In genomic region chr2:174128926-174129325, GRCm38 (mm10) we compare ENCODE assay signal across 16 mouse cellular contexts. TPM values are rescaled to one million over a fixed set of nuclear protein-coding genes. Genes with fewer than 3 reads are reported as not detected.
DNase-seq lines count a peak whose midpoint lies in the region; ATAC-seq lines count a peak whose summit lies in the region.
"Had no signal": no experiment of that assay in that cellular context is flagged by ENCODE, and none has a peak within 500 bp of the region (broad histone marks: within the 10 kb centered on the region; RNA-seq: fewer than 3 reads in every experiment).

No protein-coding gene starts in this region.

- no peak overlapping the region for H3K27ac ChIP-seq in heart, embryonic 10.5 days
- no peak overlapping the region for H3K27ac ChIP-seq in midbrain, embryonic 11.5 days (ENCODE audit: low read depth, low read length)
- no peak overlapping the region for H3K27ac ChIP-seq in midbrain, embryonic 16.5 days (ENCODE audit: low read length)

- DNase-seq in heart, adult 11 months, result peak; percentile 82
- no peak for DNase-seq in heart, embryonic 10.5 days (ENCODE audit: low spot score)
- peak; percentile 17 for DNase-seq in midbrain, embryonic 11.5 days (ENCODE audit: low spot score, missing footprints)
- DNase-seq: adrenal gland, adult 2 months; adrenal gland, adult 8-10 months; adrenal gland, postnatal 14 days; adrenal gland, postnatal 25 days; adrenal gland, postnatal 36 days; B cell, adult 2 months; cerebellum, adult 11 months; cerebellum, adult 11-12 months; cerebellum, adult 18-20 months had no signal

- no peak overlapping the region for H3K4me2 ChIP-seq in midbrain, embryonic 11.5 days
- H3K4me2 ChIP-seq in midbrain, embryonic 16.5 days (ENCODE audit: low read length), result no peak overlapping the region

- no peaks in the 10 kb centered on the region for H3K27me3 ChIP-seq in heart, embryonic 10.5 days (ENCODE audit: insufficient read depth, poor library complexity, severe bottlenecking)
- H3K27me3 ChIP-seq in midbrain, embryonic 11.5 days (ENCODE audit: control insufficient read depth, insufficient read depth, low read length), result no peaks in the 10 kb centered on the region
- no peaks in the 10 kb centered on the region for H3K27me3 ChIP-seq in midbrain, embryonic 16.5 days (ENCODE audit: control insufficient read depth, insufficient read depth, low read depth, low read length)
- H3K27me3 ChIP-seq: Patski had no signal

- H3K9ac ChIP-seq in midbrain, embryonic 11.5 days (ENCODE audit: low read length), result no peak overlapping the region
- H3K9ac ChIP-seq in midbrain, embryonic 16.5 days (ENCODE audit: low read depth, low read length), result no peak overlapping the region

- H3K4me3 ChIP-seq in heart, embryonic 10.5 days, result no peak overlapping the region
- H3K4me3 ChIP-seq in midbrain, embryonic 11.5 days (ENCODE audit: low read depth, low read length), result no peak overlapping the region
- H3K4me3 ChIP-seq in midbrain, embryonic 16.5 days (ENCODE audit: low read depth, low read length), result no peak overlapping the region

- H3K4me1 ChIP-seq in heart, embryonic 10.5 days, result peaks cover 12% of the 10 kb centered on the region
- H3K4me1 ChIP-seq in midbrain, embryonic 11.5 days (ENCODE audit: control insufficient read depth, insufficient read depth, low read length), result peaks cover 8% of the 10 kb centered on the region
- H3K4me1 ChIP-seq in midbrain, embryonic 16.5 days (ENCODE audit: control insufficient read depth, insufficient read depth, low read length), result peaks cover 14% of the 10 kb centered on the region

- H3K9me3 ChIP-seq in heart, embryonic 10.5 days, result peaks cover 10% of the 10 kb centered on the region; the same call in 1 of the 2 replicates
- H3K9me3 ChIP-seq in midbrain, embryonic 11.5 days (ENCODE audit: control insufficient read depth, low read length), result peaks cover 3% of the 10 kb centered on the region; the same call in 1 of the 2 replicates
- H3K9me3 ChIP-seq in midbrain, embryonic 16.5 days (replicated peaks; ENCODE audit: control insufficient read depth, low read length, poor library complexity, severe bottlenecking), result no peaks in the 10 kb centered on the region

- H3K36me3 ChIP-seq in heart, embryonic 10.5 days, result peaks cover 13% of the 10 kb centered on the region
- H3K36me3 ChIP-seq in midbrain, embryonic 11.5 days (ENCODE audit: control insufficient read depth, insufficient read depth, low read length), result no peaks in the 10 kb centered on the region; the same call in 1 of the 2 replicates
- H3K36me3 ChIP-seq in midbrain, embryonic 16.5 days (ENCODE audit: control insufficient read depth, insufficient read depth, low read length), result 0 out of 2 replicates have a peak, but pooled peaks cover 4% of the 10 kb centered on the region

- WGBS in heart, embryonic 10.5 days, result 84% methylated on average over 6 of the region's 6 CpGs
- 92% methylated on average over 6 of the region's 6 CpGs for WGBS in midbrain, embryonic 11.5 days
- 84% methylated on average over 6 of the region's 6 CpGs for WGBS in midbrain, embryonic 16.5 days

- ATAC-seq in midbrain, embryonic 11.5 days (ENCODE audit: low FRiP score), result no peak
- ATAC-seq in midbrain, embryonic 16.5 days, result no peak
- ATAC-seq: activated CD4-positive, CD25-positive, alpha-beta regulatory T cell, adult 4 months; CD4-positive, CD25-positive, alpha-beta regulatory T cell, adult 4 months; Patski had no signal

RNA-seq across cellular contexts. Expression of gene Npepl1, which starts 18.8 kb away (rescaled TPM):
- 51.6 and 53.6 TPM in 2 replicates for polyA plus RNA-seq in heart, embryonic 10.5 days (2016; fragmentation: Nextera tagmentation; extraction: Ambion mirVana)
- polyA plus RNA-seq in midbrain, embryonic 11.5 days (2014; fragmentation: Nextera tagmentation; extraction: Ambion mirVana), result 30.5 and 34.0 TPM in 2 replicates
- 13.8 TPM in 2 replicates for polyA plus RNA-seq in midbrain, embryonic 16.5 days (2015; fragmentation: Nextera tagmentation; extraction: Ambion mirVana)

RNA-seq across cellular contexts. Expression of gene Stx16, which starts 52.8 kb away (rescaled TPM):
- polyA plus RNA-seq in heart, embryonic 10.5 days (2016; fragmentation: Nextera tagmentation; extraction: Ambion mirVana), result 10.1 and 11.9 TPM in 2 replicates
- 8.1 and 9.3 TPM in 2 replicates for polyA plus RNA-seq in midbrain, embryonic 11.5 days (2014; fragmentation: Nextera tagmentation; extraction: Ambion mirVana)
- 17.1 and 17.2 TPM in 2 replicates for polyA plus RNA-seq in midbrain, embryonic 16.5 days (2015; fragmentation: Nextera tagmentation; extraction: Ambion mirVana)
